8 mouse cellular contexts compared by ENCODE assay signal in the genomic region with DNA sequence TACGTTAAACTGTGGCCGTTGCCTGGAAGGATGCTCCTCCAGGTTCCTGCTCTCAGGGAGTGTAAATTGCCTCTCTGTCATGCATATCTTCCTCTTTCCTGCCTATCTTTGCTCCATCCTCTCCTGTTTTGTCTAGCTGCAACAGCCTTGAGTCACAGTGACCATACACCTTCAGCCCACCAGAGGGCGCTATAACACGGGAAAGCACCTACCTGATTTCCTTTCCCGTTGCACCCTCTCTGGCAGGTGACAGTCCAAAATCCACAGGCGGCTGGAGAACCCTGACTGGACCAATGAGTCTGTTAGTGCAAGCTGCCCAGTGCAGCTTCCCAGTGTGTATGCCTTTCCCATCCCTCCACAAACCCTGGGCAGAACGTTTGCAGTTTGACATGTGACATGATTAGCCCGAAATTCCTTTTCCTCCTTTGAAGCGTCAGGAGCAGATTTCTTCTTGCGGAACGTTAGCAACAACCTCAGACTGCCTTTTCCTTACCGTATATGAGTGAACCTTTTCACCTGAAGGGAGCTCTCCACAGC. TPM values are rescaled to one million over a fixed set of nuclear protein-coding genes. Genes with fewer than 3 reads are reported as not detected.
DNase-seq lines count a peak whose midpoint lies in the region; ATAC-seq and TF ChIP-seq lines count a peak whose summit lies in the region.

No protein-coding gene starts in this region.

- no peak overlapping the region for H3K4me2 ChIP-seq in hindbrain, postnatal 0 days (ENCODE audit: low read depth, low read length)
- H3K4me2 ChIP-seq in limb, embryonic 11.5 days (ENCODE audit: low read depth, severe bottlenecking): no peak overlapping the region

- 0 out of 2 replicates have a peak overlapping the region, but pooled peaks have one; percentile 5 for H3K9ac ChIP-seq in hindbrain, postnatal 0 days (replicated peaks; ENCODE audit: low read length)
- no peak overlapping the region for H3K9ac ChIP-seq in limb, embryonic 11.5 days (ENCODE audit: low read length)

- no peaks in the 10 kb centered on the region for H3K27me3 ChIP-seq in hindbrain, postnatal 0 days (ENCODE audit: insufficient read depth, low read length)
- no peaks in the 10 kb centered on the region for H3K27me3 ChIP-seq in limb, embryonic 11.5 days (ENCODE audit: control insufficient read depth, insufficient read depth, low read length)

- no peaks in the 10 kb centered on the region for H3K9me3 ChIP-seq in hindbrain, postnatal 0 days (ENCODE audit: low read length)
- no peaks in the 10 kb centered on the region for H3K9me3 ChIP-seq in limb, embryonic 11.5 days (ENCODE audit: control insufficient read depth, low read length)

- no peak overlapping the region for H3K4me3 ChIP-seq in hindbrain, postnatal 0 days (ENCODE audit: low read length)
- H3K4me3 ChIP-seq in limb, embryonic 11.5 days (ENCODE audit: low read depth, low read length): no peak overlapping the region

- no peak overlapping the region for H3K27ac ChIP-seq in hindbrain, postnatal 0 days
- H3K27ac ChIP-seq in limb, embryonic 11.5 days (replicated peaks; ENCODE audit: low read depth, low read length): no peak overlapping the region

- ATAC-seq in hindbrain, postnatal 0 days: no peak
- no peak for ATAC-seq in limb, embryonic 11.5 days (ENCODE audit: insufficient number of reproducible peaks, low FRiP score, low TSS enrichment, low read depth)
- ATAC-seq in neutrophil, adult 5-6 weeks (ENCODE audit: extremely low read depth, insufficient number of reproducible peaks, low FRiP score, poor library complexity, severe bottlenecking): peak; percentile 61

- peak; percentile 99 for TF ChIP-seq CTCF in hindbrain, postnatal 0 days (IDR thresholded peaks at IDR 0.05; ENCODE audit: low read depth)

- 26% methylated on average over 12 of the region's 12 CpGs for WGBS in hindbrain, postnatal 0 days
- whole genome bisulfite sequencing in limb, embryonic 11.5 days: 29% methylated on average over 12 of the region's 12 CpGs

- H3K36me3 ChIP-seq in hindbrain, postnatal 0 days (ENCODE audit: insufficient read depth, low read length): no peaks in the 10 kb centered on the region
- no peaks in the 10 kb centered on the region for H3K36me3 ChIP-seq in limb, embryonic 11.5 days (ENCODE audit: control insufficient read depth, insufficient read depth, low read length)

- no peaks in the 10 kb centered on the region for H3K4me1 ChIP-seq in hindbrain, postnatal 0 days (ENCODE audit: insufficient read depth, low read length)
- no peaks in the 10 kb centered on the region for H3K4me1 ChIP-seq in limb, embryonic 11.5 days (ENCODE audit: control insufficient read depth, insufficient read depth, low read length)

- DNase-seq in urinary bladder, adult 18-20 months (ENCODE audit: low spot score in 2 of 2): peak; percentile 52 to 65
- DNase-seq in urinary bladder, postnatal 10 days (ENCODE audit: low spot score): no peak
- peak; percentile 88 to 89 for DNase-seq in cerebellum, adult 18-20 months
- DNase-seq in frontal cortex, postnatal 36 days (ENCODE audit: low spot score in 2 of 2): peak; percentile 77 to 80
- DNase-seq in hindbrain, postnatal 0 days (ENCODE audit: low spot score): peak; percentile 85
- DNase-seq in limb, embryonic 11.5 days (ENCODE audit: low spot score): peak; percentile 85
- DNase-seq in thymus, postnatal 0 days (ENCODE audit: low spot score): peak; percentile 74

RNA-seq across cellular contexts. Expression of a gene that starts 48.1 kb away (rescaled TPM):
- 60.4 and 67.5 TPM in 2 replicates for total RNA-seq in hindbrain, postnatal 0 days (2014; rRNA removed)
- 1.7 and 2.1 TPM in 2 replicates for polyA plus RNA-seq in hindbrain, postnatal 0 days (2015; fragmentation: Nextera tagmentation; extraction: Ambion mirVana)
- 0.21 and 0.27 TPM in 2 replicates for polyA plus RNA-seq in limb, embryonic 11.5 days (2014; fragmentation: Nextera tagmentation; extraction: Ambion mirVana)
- total RNA-seq in neutrophil, adult 5-6 weeks (2017): 0.12 and 0.49 TPM in 2 replicates
- 0.39 and 1.3 TPM in 2 replicates for polyA plus RNA-seq in thymus, postnatal 0 days (2015; fragmentation: Nextera tagmentation; extraction: Ambion mirVana)
